Mouse (Mus musculus): ENCODE data around the gene Gm14325. TPM values are rescaled to one million over a fixed set of nuclear protein-coding genes. Genes with fewer than 3 reads are reported as not detected.
"Not testable (repeated sequence)": the region's sequence is repeated elsewhere in the genome, so short reads cannot be mapped to it uniquely, and the experiment has no call there.

Gene Gm14325
- polyA plus RNA-seq, 1 experiment from 2014 or later: 35.3 TPM

DNA sequence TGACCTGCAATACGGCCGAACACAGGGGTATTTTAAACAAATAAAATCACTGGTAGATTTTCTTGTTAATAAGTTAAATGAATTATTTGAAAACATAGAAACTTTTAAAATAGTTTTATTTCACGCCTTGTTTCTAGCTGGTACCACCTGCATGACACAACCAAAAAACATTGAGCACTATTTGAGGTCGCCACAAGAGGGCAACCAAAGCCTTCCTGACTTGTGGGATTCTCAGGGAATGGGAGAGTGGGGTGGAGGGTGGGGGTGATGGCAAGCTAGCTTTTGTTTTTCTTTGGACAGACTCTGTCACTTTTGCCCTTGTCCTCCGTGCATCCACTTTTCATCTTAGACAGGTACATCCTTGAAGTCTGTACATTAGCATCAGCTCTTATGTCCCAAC is 18.2 kb downstream of the Gm14325 start:
- not testable (repeated sequence) for H3K27me3 ChIP-seq (ENCODE audit: insufficient read depth, low read length); H3K36me3 ChIP-seq (ENCODE audit: insufficient read depth, low read length); H3K4me3 ChIP-seq (replicated peaks; ENCODE audit: low read depth, low read length); H3K9ac ChIP-seq (ENCODE audit: low read depth, low read length); H3K4me1 ChIP-seq (replicated peaks; ENCODE audit: insufficient read depth, low read length); DNase-seq (ENCODE audit: low spot score); H3K9me3 ChIP-seq (replicated peaks; ENCODE audit: low read length); H3K4me2 ChIP-seq (ENCODE audit: low read length); ATAC-seq (replicated peaks; ENCODE audit: low FRiP score, low read depth); H3K27ac ChIP-seq
- peak; percentile 11; the same call in 1 of the 2 replicates for TF ChIP-seq CTCF (IDR thresholded peaks at IDR 0.05; ENCODE audit: low read depth)
- 70% methylated on average over 1 of the region's 5 CpGs for WGBS

GRCm38 (mm10) chr2:177806170-177806569 is 34.0 kb downstream of the Gm14325 start:
- not testable (repeated sequence) for H3K9ac ChIP-seq (ENCODE audit: low read depth, low read length); H3K4me1 ChIP-seq (replicated peaks; ENCODE audit: insufficient read depth, low read length); H3K4me2 ChIP-seq (ENCODE audit: low read length); H3K4me3 ChIP-seq (replicated peaks; ENCODE audit: low read depth, low read length); H3K27ac ChIP-seq; H3K9me3 ChIP-seq (replicated peaks; ENCODE audit: low read length); H3K27me3 ChIP-seq (ENCODE audit: insufficient read depth, low read length); ATAC-seq (replicated peaks; ENCODE audit: low FRiP score, low read depth); H3K36me3 ChIP-seq (ENCODE audit: insufficient read depth, low read length); DNase-seq (ENCODE audit: low spot score)
- WGBS: no CpG with 5 or more reads among the region's 2 CpGs

- H3K9ac ChIP-seq (ENCODE audit: low read depth, low read length); H3K9me3 ChIP-seq (replicated peaks; ENCODE audit: low read length); H3K4me3 ChIP-seq (replicated peaks; ENCODE audit: low read depth, low read length); DNase-seq (ENCODE audit: low spot score); ATAC-seq (replicated peaks; ENCODE audit: low FRiP score, low read depth); H3K27me3 ChIP-seq (ENCODE audit: insufficient read depth, low read length); H3K36me3 ChIP-seq (ENCODE audit: insufficient read depth, low read length); H3K4me2 ChIP-seq (ENCODE audit: low read length); H3K4me1 ChIP-seq (replicated peaks; ENCODE audit: insufficient read depth, low read length); H3K27ac ChIP-seq: not testable (repeated sequence)
- 64% methylated on average over 1 of the region's 1 CpGs for WGBS
Observed at GRCm38 (mm10) chr2:177787351-177787750, 52.8 kb downstream of the Gm14325 start.

Other genes starting within 250 kb of the Gm14325 start
- gene Gm14322, start 81.0 kb downstream of the Gm14325 start, polyA plus RNA-seq (2015; fragmentation: Nextera tagmentation; extraction: Ambion mirVana): 6.3 and 7.9 TPM in 2 replicates
- gene Gm14327, start 56.8 kb upstream of the Gm14325 start, polyA plus RNA-seq (2015; fragmentation: Nextera tagmentation; extraction: Ambion mirVana): 4.3 and 6.1 TPM in 2 replicates
- 1.2 TPM in 1 of 2 replicates, not detected in the other for gene Zfp972, start 85.3 kb upstream of the Gm14325 start, polyA plus RNA-seq (2015; fragmentation: Nextera tagmentation; extraction: Ambion mirVana)
- gene Gm14326, start 117.0 kb upstream of the Gm14325 start, polyA plus RNA-seq (2015; fragmentation: Nextera tagmentation; extraction: Ambion mirVana): 22.7 and 25.4 TPM in 2 replicates
- gene Zfp971, start 182.9 kb upstream of the Gm14325 start, polyA plus RNA-seq (2015; fragmentation: Nextera tagmentation; extraction: Ambion mirVana): 12.0 and 13.4 TPM in 2 replicates
- 16.7 and 16.9 TPM in 2 replicates for gene Zfp931, start 238.1 kb upstream of the Gm14325 start, polyA plus RNA-seq (2015; fragmentation: Nextera tagmentation; extraction: Ambion mirVana)

Data from kidney, postnatal 0 days (tissue).